1 mouse cellular context compared by ENCODE assay signal in the genomic region with DNA sequence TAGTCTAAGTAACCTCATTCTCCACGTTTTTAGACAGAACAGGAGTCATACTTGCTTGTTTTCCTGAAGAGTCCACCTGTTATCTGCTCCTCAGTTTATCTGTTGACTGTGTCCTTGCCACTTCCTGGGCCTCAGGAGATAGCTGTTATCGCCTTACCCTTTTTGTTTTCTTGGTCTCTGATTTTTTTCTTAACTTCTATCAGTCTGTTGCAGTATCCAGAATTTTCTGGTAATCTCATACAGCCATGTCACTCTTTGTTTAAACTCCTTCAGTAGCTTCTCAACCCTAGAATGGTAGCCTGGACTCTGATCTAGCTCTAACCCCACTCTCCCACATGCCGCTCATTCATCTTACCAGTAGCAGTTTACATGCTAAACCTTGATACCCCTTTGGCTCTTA.
TF ChIP-seq lines count a peak whose summit lies in the region.

No protein-coding gene starts in this region.

TF ChIP-seq in MEL, 35 proteins besides CTCF, POLR2A, EP300 and RAD21 (continued from another document):
- TF ChIP-seq TBP (IDR thresholded peaks at IDR 0.05; ENCODE audit: low read depth, low read length): 0 out of 2 replicates have a peak, but pooled peaks have one; percentile 24
- peak; percentile 99 for TF ChIP-seq TCF12 (IDR thresholded peaks at IDR 0.05; ENCODE audit: low read depth, low read length)
- TF ChIP-seq MAFK (IDR thresholded peaks at IDR 0.05; ENCODE audit: borderline replicate concordance, low read depth, low read length): peak; percentile 55; the same call in 1 of the 2 replicates
- TF ChIP-seq HCFC1 (IDR thresholded peaks at IDR 0.05; ENCODE audit: low read depth, low read length): 0 out of 2 replicates have a peak, but pooled peaks have one; percentile 13
- no peak for TF ChIP-seq ZC3H11A (IDR thresholded peaks at IDR 0.05; ENCODE audit: low read depth, low read length)
